Mouse (Mus musculus) erythroblast, embryonic 14.5 days (primary cell): ENCODE measurements around the gene Lgals3. TPM values are rescaled to one million over a fixed set of nuclear protein-coding genes. Genes with fewer than 3 reads are reported as not detected.

ENCODE experiments used
- H3K27me3 ChIP-seq: 2 replicates; pipeline ENCODE4 v1.6.1; 2012; ENCODE audit warnings: inconsistent platforms; ENCODE audit not compliant: control insufficient read depth
- H3K36me3 ChIP-seq: 2 replicates; pipeline ENCODE4 v1.6.1; 2012; ENCODE audit warnings: mild to moderate bottlenecking, inconsistent platforms; ENCODE audit not compliant: control insufficient read depth
- H3K4me1 ChIP-seq: 2 replicates; pipeline ENCODE4 v1.6.1; 2012; ENCODE audit warnings: inconsistent platforms; ENCODE audit not compliant: control insufficient read depth
- H3K4me3 ChIP-seq: replicated peaks from 2 replicates; pipeline ENCODE3; 2012; ENCODE audit warnings: moderate library complexity, mild to moderate bottlenecking, inconsistent platforms
- H3K9me3 ChIP-seq: 2 replicates; pipeline ENCODE4 v1.6.1; 2012; ENCODE audit warnings: low read length, inconsistent platforms, mixed read lengths; ENCODE audit not compliant: control insufficient read depth
- GATA1 ChIP-seq: IDR thresholded peaks from 2 replicates; pipeline ENCODE4 v1.6.1; 2012; ENCODE audit warnings: low read length, inconsistent platforms, mixed read lengths
- TAL1 ChIP-seq: IDR thresholded peaks from 3 replicates; pipeline ENCODE4 v1.6.1; 2012; ENCODE audit warnings: low read length, inconsistent platforms, mixed read lengths
- polyA plus RNA-seq: library from polyadenylated mRNA; stranded (reverse); fragments of >175 nt; gene quantifications from 2 replicates; pipeline ENCODE4 v1.2.3, GENCODE M21; 2012

Lgals3 gene
- polyA plus RNA-seq, 1 experiment, result 1.9 TPM

GRCm38 (mm10) chr14:47383911-47384310 lies 16.4 kb downstream of the Lgals3 start:
- H3K4me1 ChIP-seq, result no peaks in the 10 kb centered on the region
- H3K9me3 ChIP-seq, result no peaks in the 10 kb centered on the region
- peaks cover 67% of the 10 kb centered on the region for H3K36me3 ChIP-seq
- TF ChIP-seq TAL1 (no peak), GATA1 (no peak)
- no peak overlapping the region for H3K4me3 ChIP-seq
- no peaks in the 10 kb centered on the region for H3K27me3 ChIP-seq

- H3K27me3 ChIP-seq, result no peaks in the 10 kb centered on the region
- no peaks in the 10 kb centered on the region for H3K4me1 ChIP-seq
- no peak overlapping the region for H3K4me3 ChIP-seq
- no peak for TF ChIP-seq TAL1
- no peak for TF ChIP-seq GATA1
- H3K36me3 ChIP-seq, result peaks cover 75% of the 10 kb centered on the region
- H3K9me3 ChIP-seq, result no peaks in the 10 kb centered on the region
These were observed 17.1 kb downstream of the Lgals3 start for GRCm38 (mm10) chr14:47384653-47385052.

GRCm38 (mm10) chr14:47386125-47386524 lies 18.6 kb downstream of the Lgals3 start:
- TF ChIP-seq GATA1, result no peak
- TF ChIP-seq TAL1, result no peak
- Histone ChIP-seq H3K4me1 (no peaks in the 10 kb centered on the region), H3K9me3 (no peaks in the 10 kb centered on the region), H3K4me3 (no peak overlapping the region), H3K27me3 (no peaks in the 10 kb centered on the region), H3K36me3 (peaks cover 89% of the 10 kb centered on the region)

- Histone ChIP-seq H3K4me3 (no peak overlapping the region), H3K36me3 (peaks cover 100% of the 10 kb centered on the region), H3K9me3 (no peaks in the 10 kb centered on the region), H3K27me3 (no peaks in the 10 kb centered on the region), H3K4me1 (peaks cover 2% of the 10 kb centered on the region; the same call in 1 of the 2 replicates)
- TF ChIP-seq TAL1, result no peak
- TF ChIP-seq GATA1, result no peak
These were observed 26.0 kb downstream of the Lgals3 start for GRCm38 (mm10) chr14:47393354-47394094.

GRCm38 (mm10) chr14:47395007-47395406 lies 27.5 kb downstream of the Lgals3 start:
- no peak overlapping the region for H3K4me3 ChIP-seq
- TF ChIP-seq TAL1 (no peak), GATA1 (no peak)
- peaks cover 98% of the 10 kb centered on the region for H3K36me3 ChIP-seq
- peaks cover 2% of the 10 kb centered on the region; the same call in 1 of the 2 replicates for H3K4me1 ChIP-seq
- H3K27me3 ChIP-seq, result no peaks in the 10 kb centered on the region
- H3K9me3 ChIP-seq, result no peaks in the 10 kb centered on the region

GRCm38 (mm10) chr14:47395462-47396026 lies 28.0 kb downstream of the Lgals3 start:
- H3K36me3 ChIP-seq, result peaks cover 98% of the 10 kb centered on the region
- H3K9me3 ChIP-seq, result no peaks in the 10 kb centered on the region
- H3K27me3 ChIP-seq, result no peaks in the 10 kb centered on the region
- H3K4me3 ChIP-seq, result no peak overlapping the region
- TF ChIP-seq TAL1 (no peak), GATA1 (no peak)
- H3K4me1 ChIP-seq, result peaks cover 2% of the 10 kb centered on the region; the same call in 1 of the 2 replicates

GRCm38 (mm10) chr14:47396165-47396652 lies 28.7 kb downstream of the Lgals3 start:
- TF ChIP-seq TAL1 (no peak), GATA1 (no peak)
- Histone ChIP-seq H3K36me3 (peaks cover 97% of the 10 kb centered on the region), H3K4me1 (peaks cover 2% of the 10 kb centered on the region; the same call in 1 of the 2 replicates), H3K9me3 (no peaks in the 10 kb centered on the region), H3K27me3 (no peaks in the 10 kb centered on the region), H3K4me3 (no peak overlapping the region)

GRCm38 (mm10) chr14:47402735-47403134 lies 35.2 kb downstream of the Lgals3 start:
- Histone ChIP-seq H3K4me3 (no peak overlapping the region), H3K36me3 (peaks cover 97% of the 10 kb centered on the region), H3K27me3 (no peaks in the 10 kb centered on the region), H3K4me1 (no peaks in the 10 kb centered on the region; the same call in 1 of the 2 replicates), H3K9me3 (no peaks in the 10 kb centered on the region)
- no peak for TF ChIP-seq TAL1
- TF ChIP-seq GATA1, result no peak

GRCm38 (mm10) chr14:47406000-47406399 lies 38.4 kb downstream of the Lgals3 start:
- Histone ChIP-seq H3K9me3 (no peaks in the 10 kb centered on the region), H3K4me1 (no peaks in the 10 kb centered on the region; the same call in 1 of the 2 replicates), H3K36me3 (peaks cover 100% of the 10 kb centered on the region), H3K4me3 (no peak overlapping the region), H3K27me3 (no peaks in the 10 kb centered on the region)
- no peak for TF ChIP-seq GATA1
- no peak for TF ChIP-seq TAL1
